Mouse (Mus musculus): ENCODE measurements around the gene Gm2022. TPM values are rescaled to one million over a fixed set of nuclear protein-coding genes. Genes with fewer than 3 reads are reported as not detected.
"Not testable (repeated sequence)": the region's sequence is repeated elsewhere in the genome, so short reads cannot be mapped to it uniquely, and the experiment has no call there.

Gene Gm2022
- total RNA-seq (2014; rRNA removed) (not detected in 2 replicates), polyA plus RNA-seq (2012; rRNA removed) (not detected in 2 replicates)

GRCm38 (mm10) chr12:87895070-87895469 is at the start of gene Gm2022:
Gene Gm2022 (plus strand): TSS chr12:87895370.
- not testable (repeated sequence) for H3K36me3 ChIP-seq (ENCODE audit: control insufficient read depth, insufficient read depth, low read length); H3K27ac ChIP-seq (replicated peaks; ENCODE audit: insufficient read depth, low read depth, low read length); H3K9ac ChIP-seq (ENCODE audit: low read depth, low read length); H3K79me2 ChIP-seq (ENCODE audit: control insufficient read depth, insufficient read depth, low read length); DNase-seq (ENCODE audit: extremely low read depth, low read depth, low spot score); H3K4me3 ChIP-seq (ENCODE audit: insufficient read depth, low read depth, low read length); H3K27me3 ChIP-seq (ENCODE audit: control insufficient read depth, insufficient read depth, low read length); H3K4me1 ChIP-seq (ENCODE audit: control insufficient read depth, insufficient read depth, low read length)
- WGBS, result 88% methylated on average over 1 of the region's 1 CpGs

DNA sequence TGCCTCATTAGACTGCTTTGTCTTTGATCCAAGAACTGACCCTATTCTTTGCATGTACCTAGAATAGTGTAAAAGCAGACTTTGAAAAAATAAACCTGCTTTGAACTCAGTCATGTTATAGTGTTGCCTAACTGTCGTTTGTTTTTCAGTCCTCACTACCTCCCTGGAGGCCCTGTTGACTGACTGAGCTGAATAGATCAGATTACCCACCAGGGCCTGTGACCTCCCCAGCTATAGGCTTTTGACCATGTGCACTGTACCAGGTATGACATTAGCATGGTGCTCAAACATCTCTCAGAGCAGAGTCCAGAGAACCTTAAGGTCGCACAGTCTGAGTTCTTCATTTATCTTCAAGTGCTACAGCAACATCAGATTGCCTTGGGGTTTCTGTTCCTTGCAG is 44.5 kb upstream of the Gm2022 start:
- H3K27me3 ChIP-seq (ENCODE audit: control insufficient read depth, insufficient read depth, low read length); H3K4me3 ChIP-seq (ENCODE audit: insufficient read depth, low read depth, low read length); H3K36me3 ChIP-seq (ENCODE audit: control insufficient read depth, insufficient read depth, low read length); DNase-seq (ENCODE audit: extremely low read depth, low read depth, low spot score); H3K9ac ChIP-seq (ENCODE audit: low read depth, low read length); H3K27ac ChIP-seq (replicated peaks; ENCODE audit: insufficient read depth, low read depth, low read length); H3K4me1 ChIP-seq (ENCODE audit: control insufficient read depth, insufficient read depth, low read length); H3K79me2 ChIP-seq (ENCODE audit: control insufficient read depth, insufficient read depth, low read length): not testable (repeated sequence)
- WGBS, result no CpG with 5 or more reads among the region's 2 CpGs

DNA sequence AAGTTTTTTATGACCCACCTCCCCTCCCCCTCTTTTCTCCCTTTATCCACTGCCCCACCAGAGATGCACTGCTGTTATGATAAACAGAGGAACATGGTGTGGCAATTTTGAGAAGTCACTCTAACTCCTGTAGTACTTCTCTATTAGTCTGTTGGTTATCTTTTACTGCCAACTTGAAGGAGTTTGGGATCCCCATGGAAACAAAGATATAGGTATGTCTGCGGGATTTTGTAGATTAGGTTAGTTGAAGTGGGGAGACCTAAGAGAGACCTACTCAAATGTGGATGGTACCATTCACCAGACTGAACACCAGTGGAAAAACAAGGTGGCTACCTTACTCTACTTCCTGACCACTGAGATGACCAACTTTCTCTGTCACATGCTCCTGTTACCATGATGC is 39.1 kb upstream of the Gm2022 start:
- H3K79me2 ChIP-seq (ENCODE audit: control insufficient read depth, insufficient read depth, low read length); H3K9ac ChIP-seq (ENCODE audit: low read depth, low read length); DNase-seq (ENCODE audit: extremely low read depth, low read depth, low spot score); H3K27ac ChIP-seq (replicated peaks; ENCODE audit: insufficient read depth, low read depth, low read length); H3K27me3 ChIP-seq (ENCODE audit: control insufficient read depth, insufficient read depth, low read length); H3K36me3 ChIP-seq (ENCODE audit: control insufficient read depth, insufficient read depth, low read length); H3K4me3 ChIP-seq (ENCODE audit: insufficient read depth, low read depth, low read length); H3K4me1 ChIP-seq (ENCODE audit: control insufficient read depth, insufficient read depth, low read length): not testable (repeated sequence)
- 82% methylated on average over 1 of the region's 1 CpGs for WGBS

DNA sequence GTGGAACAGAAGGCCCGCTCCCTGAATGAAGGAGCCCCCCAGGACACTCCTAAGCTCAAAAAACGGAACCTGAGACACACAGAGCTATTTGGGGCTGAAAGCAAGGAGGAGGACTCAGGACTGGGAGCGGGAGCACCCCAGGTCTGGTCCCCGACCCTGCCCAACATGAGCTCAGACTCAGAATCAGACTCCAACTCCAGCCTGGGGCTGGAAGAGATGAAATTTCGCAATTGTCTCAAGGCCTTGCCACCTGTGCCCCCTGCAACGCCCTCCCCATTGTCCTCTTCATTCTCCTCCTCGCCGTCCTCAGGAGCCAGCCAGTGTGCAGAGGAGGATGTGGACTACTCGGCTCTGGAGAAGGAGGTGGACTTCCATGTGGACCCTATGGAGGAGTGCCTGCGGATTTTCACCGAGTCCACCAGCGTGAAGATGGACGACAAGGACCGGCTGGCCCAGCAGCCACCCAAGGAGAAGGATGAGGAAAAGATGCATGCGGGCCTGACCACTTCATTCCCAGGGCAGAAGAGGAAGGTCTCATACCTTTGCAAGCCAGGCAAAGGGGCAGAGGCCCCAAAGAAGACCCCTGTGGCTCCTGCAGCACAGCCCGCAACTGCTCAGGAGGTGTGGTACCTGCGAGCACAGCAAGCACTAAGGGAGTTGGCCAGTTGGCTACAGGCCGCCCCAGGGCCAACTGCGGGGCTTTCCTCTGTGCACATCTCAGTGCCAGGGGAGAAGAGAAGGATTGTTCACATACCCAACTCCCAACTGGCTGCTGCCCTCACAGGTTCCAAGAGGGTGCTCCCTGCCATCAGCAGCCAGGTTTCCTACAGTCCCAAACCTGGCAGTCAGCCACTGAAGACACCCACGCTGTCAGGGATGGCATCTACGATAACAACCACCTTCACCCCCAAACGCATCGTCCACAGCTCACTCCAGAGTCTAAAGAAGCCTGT is 33.2 kb upstream of the Gm2022 start:
- WGBS, result 83% methylated on average over 23 of the region's 23 CpGs
- not testable (repeated sequence) for H3K4me1 ChIP-seq (ENCODE audit: control insufficient read depth, insufficient read depth, low read length); DNase-seq (ENCODE audit: extremely low read depth, low read depth, low spot score)

DNA sequence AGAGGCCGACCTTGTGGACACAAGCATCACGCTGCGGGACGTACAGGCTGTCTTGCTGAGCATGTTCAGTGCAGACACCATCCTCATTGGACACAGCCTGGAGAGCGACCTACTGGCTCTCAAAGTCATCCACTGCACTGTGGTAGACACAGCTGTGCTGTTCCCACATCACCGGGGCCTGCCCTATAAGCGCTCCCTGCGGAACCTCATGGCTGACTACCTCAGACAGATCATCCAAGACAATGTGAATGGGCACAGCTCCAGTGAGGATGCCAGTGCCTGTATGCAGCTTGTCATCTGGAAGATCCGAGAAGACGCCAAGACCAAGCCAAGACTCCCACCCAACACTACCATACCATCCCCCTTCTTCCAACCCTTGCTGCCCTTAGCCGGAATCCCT is 31.5 kb upstream of the Gm2022 start:
- not testable (repeated sequence) for H3K79me2 ChIP-seq (ENCODE audit: control insufficient read depth, insufficient read depth, low read length); H3K36me3 ChIP-seq (ENCODE audit: control insufficient read depth, insufficient read depth, low read length); H3K27ac ChIP-seq (replicated peaks; ENCODE audit: insufficient read depth, low read depth, low read length); DNase-seq (ENCODE audit: extremely low read depth, low read depth, low spot score); H3K4me1 ChIP-seq (ENCODE audit: control insufficient read depth, insufficient read depth, low read length); H3K27me3 ChIP-seq (ENCODE audit: control insufficient read depth, insufficient read depth, low read length); H3K4me3 ChIP-seq (ENCODE audit: insufficient read depth, low read depth, low read length); H3K9ac ChIP-seq (ENCODE audit: low read depth, low read length)
- WGBS, result 94% methylated on average over 10 of the region's 11 CpGs

More for the DNA sequence above, 33.2 kb upstream of the Gm2022 start:
- H3K36me3 ChIP-seq (ENCODE audit: control insufficient read depth, insufficient read depth, low read length); H3K79me2 ChIP-seq (ENCODE audit: control insufficient read depth, insufficient read depth, low read length); H3K9ac ChIP-seq (ENCODE audit: low read depth, low read length); H3K27ac ChIP-seq (replicated peaks; ENCODE audit: insufficient read depth, low read depth, low read length); H3K4me3 ChIP-seq (ENCODE audit: insufficient read depth, low read depth, low read length); H3K27me3 ChIP-seq (ENCODE audit: control insufficient read depth, insufficient read depth, low read length): not testable (repeated sequence)

DNA sequence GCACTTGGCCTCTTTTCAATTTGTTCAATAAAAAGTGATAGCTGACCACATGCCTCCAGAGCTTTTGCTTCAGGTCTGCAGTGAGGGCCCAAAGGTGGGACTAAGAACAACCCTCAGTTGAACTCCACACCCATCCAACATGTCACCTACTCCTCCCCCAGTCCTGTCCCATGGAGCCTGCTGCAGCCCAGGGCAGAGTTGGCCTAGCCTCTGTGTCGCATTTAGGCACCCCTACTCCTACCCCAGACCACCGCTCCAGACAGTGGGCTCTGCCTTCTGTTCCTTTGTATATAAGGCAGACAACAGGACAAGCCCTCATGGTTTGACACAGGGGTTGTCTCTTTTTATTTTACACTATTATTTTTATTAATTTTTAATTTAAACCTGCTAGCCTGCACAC is 31.1 kb upstream of the Gm2022 start:
- 78% methylated on average over 2 of the region's 2 CpGs for WGBS
- H3K27me3 ChIP-seq (ENCODE audit: control insufficient read depth, insufficient read depth, low read length); DNase-seq (ENCODE audit: extremely low read depth, low read depth, low spot score); H3K4me1 ChIP-seq (ENCODE audit: control insufficient read depth, insufficient read depth, low read length); H3K4me3 ChIP-seq (ENCODE audit: insufficient read depth, low read depth, low read length); H3K36me3 ChIP-seq (ENCODE audit: control insufficient read depth, insufficient read depth, low read length); H3K27ac ChIP-seq (replicated peaks; ENCODE audit: insufficient read depth, low read depth, low read length); H3K79me2 ChIP-seq (ENCODE audit: control insufficient read depth, insufficient read depth, low read length); H3K9ac ChIP-seq (ENCODE audit: low read depth, low read length): not testable (repeated sequence)

DNA sequence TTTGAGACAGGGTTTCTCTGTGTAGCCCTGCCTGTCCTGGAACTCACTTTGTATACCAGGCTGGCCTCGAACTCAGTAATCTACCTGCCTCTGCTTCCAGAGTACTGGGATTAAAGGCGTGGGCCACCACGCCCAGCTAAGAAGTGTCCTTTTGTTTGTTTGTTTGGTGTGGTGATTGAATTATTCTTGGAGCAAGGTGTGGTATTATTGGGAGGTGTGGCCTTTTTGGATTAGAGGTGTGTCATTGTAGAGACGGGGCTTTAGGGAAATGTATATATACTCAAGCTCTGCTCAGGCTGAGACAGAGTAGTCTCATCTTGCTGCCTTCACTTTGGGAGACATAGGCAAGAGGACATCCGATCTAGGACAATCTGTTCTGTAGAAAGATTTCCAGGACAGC is 21.4 kb upstream of the Gm2022 start, which contains the start of gene Gm2016:
Gene Gm2016, plus strand, starts transcription at position 301 of the 400 bp plus-strand sequence.
- WGBS, result 89% methylated on average over 5 of the region's 5 CpGs
- not testable (repeated sequence) for H3K36me3 ChIP-seq (ENCODE audit: control insufficient read depth, insufficient read depth, low read length); H3K79me2 ChIP-seq (ENCODE audit: control insufficient read depth, insufficient read depth, low read length); H3K27me3 ChIP-seq (ENCODE audit: control insufficient read depth, insufficient read depth, low read length); H3K27ac ChIP-seq (replicated peaks; ENCODE audit: insufficient read depth, low read depth, low read length); H3K4me1 ChIP-seq (ENCODE audit: control insufficient read depth, insufficient read depth, low read length); H3K9ac ChIP-seq (ENCODE audit: low read depth, low read length); H3K4me3 ChIP-seq (ENCODE audit: insufficient read depth, low read depth, low read length); DNase-seq (ENCODE audit: extremely low read depth, low read depth, low spot score)

- H3K27me3 ChIP-seq (ENCODE audit: control insufficient read depth, insufficient read depth, low read length); H3K4me3 ChIP-seq (ENCODE audit: insufficient read depth, low read depth, low read length); H3K4me1 ChIP-seq (ENCODE audit: control insufficient read depth, insufficient read depth, low read length); H3K9ac ChIP-seq (ENCODE audit: low read depth, low read length); H3K36me3 ChIP-seq (ENCODE audit: control insufficient read depth, insufficient read depth, low read length); H3K27ac ChIP-seq (replicated peaks; ENCODE audit: insufficient read depth, low read depth, low read length); H3K79me2 ChIP-seq (ENCODE audit: control insufficient read depth, insufficient read depth, low read length); DNase-seq (ENCODE audit: extremely low read depth, low read depth, low spot score): not testable (repeated sequence)
- WGBS, result 76% methylated on average over 2 of the region's 2 CpGs
Observed at GRCm38 (mm10) chr12:87919721-87920120, 24.6 kb downstream of the Gm2022 start, which contains the start of gene Gm2035. Gene Gm2035 (minus strand): TSS chr12:87919857.
